Mouse (Mus musculus): Measurements from ENCODE around the gene Adamts8.

The Adamts8 gene

DNA sequence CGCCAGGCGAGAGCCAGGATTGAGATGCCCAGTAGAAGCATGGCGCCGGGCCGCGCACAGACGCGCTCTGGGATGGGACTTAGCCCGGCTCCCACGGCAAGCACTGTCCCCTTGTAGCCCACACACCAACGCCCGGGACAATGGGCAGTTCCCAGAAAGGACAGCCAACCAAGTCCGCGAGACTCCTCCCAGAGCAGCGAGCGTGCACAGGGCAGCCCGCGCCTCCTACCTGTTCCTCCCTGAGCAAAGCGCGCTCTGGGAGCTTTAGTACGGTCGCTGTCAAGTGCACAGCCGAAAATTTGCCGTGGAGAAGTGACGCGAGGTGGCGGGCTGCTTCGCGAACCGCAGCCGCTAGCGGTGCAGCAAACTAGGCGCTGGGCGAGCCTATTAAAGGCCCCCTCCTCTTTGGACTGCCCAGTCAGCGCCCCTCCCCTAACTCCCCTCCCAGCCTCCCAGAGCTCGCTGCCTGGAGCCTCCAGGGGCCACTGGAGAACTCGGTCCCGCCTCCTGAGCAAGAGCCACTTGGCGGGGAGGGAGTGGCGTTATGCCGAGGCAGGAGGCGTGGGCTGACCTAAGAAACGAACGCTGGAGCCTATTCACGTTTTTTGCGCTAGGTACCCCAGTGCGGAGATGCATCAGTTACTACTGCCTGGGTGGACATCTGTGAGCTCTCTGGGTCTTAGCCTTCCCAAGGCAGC, 20.0 kb upstream of the Adamts8 start, which contains the start of gene Adamts15:
Gene Adamts15, minus strand, starts transcription at position 256 of the 698 bp plus-strand sequence.
- no peak for DNase-seq (ENCODE audit: low read depth, low spot score)

DNA sequence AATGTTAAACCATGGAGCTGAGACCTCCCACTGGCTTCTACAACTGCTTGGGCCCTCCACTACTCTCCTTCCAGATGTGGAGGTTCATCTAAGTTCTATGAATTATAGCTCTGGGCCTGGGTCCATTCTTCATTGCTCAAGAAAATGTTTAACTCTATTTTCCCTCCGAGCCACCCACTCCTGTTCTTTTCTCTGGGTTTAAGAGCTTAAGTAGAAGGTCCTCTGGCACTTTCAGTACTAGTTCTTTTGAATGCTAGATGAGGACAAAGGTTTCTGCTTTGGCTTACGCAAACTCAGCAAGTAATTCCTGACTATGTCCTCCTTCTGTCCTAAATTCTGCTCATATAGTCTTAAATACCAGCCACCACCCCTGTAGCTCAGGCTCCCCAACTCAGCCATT, 13.6 kb upstream of the Adamts8 start:
- no peak for DNase-seq (ENCODE audit: low read depth, low spot score)

DNA sequence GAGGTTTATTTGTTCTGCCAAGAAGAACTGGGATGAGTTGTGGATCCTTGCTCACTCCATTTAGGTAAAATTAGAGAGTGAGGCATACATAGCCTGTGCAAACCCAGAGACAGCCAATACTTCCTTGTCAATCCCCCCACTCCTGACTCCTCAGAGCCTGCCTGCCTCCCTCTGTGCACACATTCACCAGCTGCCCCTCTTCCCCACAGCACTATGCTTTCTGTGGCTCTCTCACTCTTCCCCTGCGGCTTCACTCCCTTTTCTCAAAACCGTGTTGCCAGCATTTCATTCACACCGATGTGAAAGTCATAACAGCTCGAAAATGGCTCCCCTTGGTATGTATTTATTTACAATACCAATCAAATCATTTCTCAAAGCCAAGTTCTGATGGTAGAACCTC, 10.0 kb upstream of the Adamts8 start:
- DNase-seq (ENCODE audit: low read depth, low spot score): no peak

DNA sequence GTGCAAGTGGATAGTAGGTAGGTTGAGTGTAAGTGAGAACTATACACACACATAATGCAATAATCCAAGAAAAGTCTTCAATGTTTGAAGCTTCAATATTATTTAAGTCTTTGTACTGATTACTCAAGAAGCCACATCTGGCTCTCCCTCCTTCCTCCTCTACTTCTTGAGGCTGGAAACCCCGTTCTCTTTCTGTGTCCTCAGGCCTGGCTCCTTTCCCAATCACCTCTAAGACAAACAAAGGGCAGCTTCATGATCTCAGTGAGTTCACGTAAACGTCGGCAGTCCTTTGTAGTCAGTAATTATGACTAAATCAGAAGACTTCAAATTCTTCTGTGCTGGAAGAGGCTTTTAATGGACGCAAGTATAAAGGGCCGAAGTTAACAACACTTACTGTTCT, 7.5 kb upstream of the Adamts8 start:
- DNase-seq (ENCODE audit: low read depth, low spot score): no peak

DNA sequence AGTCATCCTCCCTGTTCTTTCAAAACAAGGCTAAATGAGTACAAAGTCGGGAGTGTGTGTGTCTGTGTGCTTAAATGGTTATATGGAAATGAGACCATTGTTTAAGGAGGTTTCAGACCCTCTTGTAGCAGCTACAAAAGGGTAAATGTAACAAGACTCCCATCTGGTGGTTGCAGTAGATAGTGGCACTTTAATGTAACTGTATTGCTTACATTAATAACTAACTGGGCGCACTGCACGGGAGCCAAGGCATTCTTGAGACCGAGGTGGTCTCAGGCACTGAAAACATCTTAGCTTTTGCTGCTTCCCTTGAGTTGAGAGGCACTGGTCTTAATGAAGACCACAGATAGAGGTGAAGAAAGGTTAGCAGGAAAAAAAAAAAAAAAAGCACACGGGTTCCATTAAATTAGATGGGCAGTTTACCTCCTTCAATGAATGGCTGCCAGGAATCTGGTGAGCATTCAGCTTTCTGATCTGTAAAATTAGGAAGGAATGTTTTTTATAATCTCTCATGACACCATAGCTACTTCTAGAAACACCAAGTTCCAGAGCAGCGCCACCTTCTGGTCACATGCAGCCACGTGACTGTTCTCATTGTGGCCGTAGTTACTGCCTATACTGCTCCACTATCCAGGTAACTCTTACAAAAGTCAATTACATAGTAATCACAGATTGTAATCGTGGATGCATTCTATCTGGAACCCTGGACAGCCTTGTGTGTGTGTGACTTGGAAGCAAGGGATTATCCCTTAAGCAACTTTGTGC, 5.5 kb upstream of the Adamts8 start:
- peak; percentile 54 for DNase-seq (ENCODE audit: low read depth, low spot score)

DNA sequence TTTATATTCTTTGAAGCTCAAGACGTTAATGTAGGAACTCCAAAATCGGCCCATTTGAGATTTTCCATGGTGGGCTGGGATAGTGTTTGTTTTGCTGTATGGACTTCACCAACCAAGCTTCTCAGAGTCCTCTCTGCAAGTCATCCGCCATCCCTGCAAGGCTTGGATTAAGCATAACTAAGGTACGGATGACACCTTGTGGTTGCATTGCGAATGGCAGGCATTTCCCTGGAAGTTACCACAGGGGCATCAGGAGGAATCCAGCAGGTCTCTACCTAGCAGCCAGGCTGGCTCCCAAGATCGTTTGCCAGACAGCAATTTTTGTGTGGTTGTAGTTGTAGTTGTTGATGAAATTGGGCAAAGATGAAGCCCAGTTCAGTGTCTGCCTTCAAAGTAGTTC, 2.0 kb upstream of the Adamts8 start:
- peak; percentile 56 for DNase-seq (ENCODE audit: low read depth, low spot score)

DNA sequence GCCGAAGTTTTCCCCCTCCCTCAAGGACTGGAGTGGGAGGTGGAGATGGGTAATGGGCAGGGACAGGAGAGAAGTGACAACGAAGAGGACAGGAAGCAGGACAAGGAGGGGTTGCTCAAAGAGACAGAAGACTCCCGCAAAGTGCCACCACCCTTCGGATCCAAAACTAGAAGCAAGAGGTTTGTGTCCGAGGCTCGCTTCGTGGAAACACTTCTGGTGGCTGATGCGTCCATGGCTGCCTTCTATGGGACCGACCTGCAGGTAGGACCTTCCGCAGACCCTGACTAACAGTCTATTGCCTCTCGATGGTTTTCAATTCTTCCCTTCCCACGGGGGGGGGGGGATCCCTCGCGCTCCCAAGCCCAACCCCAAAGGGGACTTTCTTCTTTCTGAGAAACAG, 979 bp downstream of the Adamts8 start:
- DNase-seq (ENCODE audit: low read depth, low spot score): no peak

DNA sequence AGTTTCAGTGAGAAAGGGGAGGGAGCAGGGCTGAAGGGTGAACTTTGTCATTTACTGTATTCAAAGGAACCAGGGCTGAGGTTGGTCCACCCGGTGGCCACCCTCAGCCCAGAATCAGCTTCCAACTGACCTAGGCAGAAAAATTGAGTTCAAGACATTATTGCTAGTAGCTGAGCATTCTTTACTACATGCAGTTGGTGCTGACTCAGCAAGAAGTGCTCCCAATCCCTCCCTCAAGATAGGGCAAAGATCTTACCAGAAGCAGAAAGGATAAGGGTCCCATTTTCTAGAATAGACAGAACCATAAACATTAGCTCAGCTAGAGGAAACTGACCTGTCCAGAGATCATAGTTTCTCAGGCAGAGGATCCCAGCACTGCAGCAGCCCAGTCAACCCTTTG, 1.9 kb downstream of the Adamts8 start:
- no peak for DNase-seq (ENCODE audit: low read depth, low spot score)

DNA sequence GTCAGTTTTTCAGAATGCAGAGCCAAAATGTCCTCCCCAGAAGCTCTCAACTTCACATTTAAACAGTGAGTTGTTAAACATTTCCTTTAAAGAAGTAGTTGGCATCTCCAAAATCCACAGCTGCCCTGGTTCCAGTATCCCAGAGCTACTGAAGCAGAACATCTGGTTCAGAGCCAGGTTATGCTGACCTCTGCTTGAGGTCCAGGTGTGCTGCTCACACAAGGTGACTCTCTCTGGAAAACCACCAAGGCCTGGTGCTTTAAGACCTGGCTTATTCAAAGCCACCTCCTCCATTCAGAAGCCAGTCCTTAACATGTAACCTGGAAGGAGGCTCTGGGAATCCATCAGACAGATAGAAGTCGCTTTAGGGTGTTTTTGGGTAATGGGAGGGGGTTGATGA, 2.9 kb downstream of the Adamts8 start:
- DNase-seq (ENCODE audit: low read depth, low spot score): no peak

DNA sequence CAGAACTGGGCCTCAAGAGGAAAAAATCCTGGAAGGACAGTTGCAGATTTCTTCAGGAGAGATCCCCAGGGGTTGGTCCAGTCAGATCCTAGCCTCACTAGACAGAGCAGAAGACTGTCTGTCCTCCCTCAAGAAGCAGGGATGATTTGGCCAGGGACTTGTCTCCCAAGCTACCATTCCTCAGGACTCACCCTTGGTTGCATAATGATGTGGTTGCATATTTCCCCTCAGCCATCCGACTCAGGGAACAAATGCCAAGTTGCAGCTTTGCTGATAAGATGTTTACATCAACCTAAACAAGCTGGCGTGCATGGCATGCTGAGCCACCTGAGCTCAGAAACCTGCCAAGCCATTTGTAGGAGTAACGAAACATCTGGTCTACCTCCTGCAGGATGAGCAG, 7.1 kb downstream of the Adamts8 start:
- no peak for DNase-seq (ENCODE audit: low read depth, low spot score)

DNA sequence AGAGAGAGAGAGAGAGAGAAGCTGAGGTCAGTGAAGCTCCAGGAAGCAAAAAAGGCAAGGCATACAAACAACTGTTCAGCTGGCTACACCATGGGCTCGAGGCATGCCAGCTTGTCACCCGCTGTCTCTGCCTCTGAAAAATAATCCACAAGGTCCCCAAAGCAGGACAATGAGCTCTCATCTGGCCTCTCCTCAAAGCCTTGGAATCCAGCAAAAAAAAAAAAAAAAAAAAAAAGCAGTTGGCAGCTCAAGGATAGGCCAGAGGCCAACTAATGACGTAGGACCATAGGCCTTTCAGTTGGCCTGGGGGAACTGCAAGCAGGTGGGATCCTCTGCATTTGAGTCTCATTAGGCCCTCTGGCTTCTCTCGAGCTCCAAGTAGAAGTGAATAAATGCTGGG, 7.6 kb downstream of the Adamts8 start:
- no peak for DNase-seq (ENCODE audit: low read depth, low spot score)

DNA sequence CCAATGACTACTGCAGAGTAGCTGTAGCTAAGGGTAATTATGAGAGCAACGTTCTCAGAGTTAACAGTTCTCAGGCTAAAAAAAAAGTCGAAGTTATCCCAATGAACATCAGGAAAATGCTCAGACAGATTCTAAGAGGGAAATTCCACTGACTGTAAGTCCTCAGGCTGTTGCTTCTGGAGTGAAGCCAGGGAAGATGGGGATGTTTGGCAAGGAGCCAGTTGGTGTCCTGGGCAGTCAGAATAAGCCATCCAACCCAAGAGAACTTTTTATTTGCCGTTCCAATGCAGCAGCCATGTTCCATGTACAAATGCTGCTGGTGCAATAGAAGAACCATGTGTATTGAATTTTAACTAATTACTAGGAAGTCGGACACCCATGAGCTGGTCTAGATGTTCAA, 8.2 kb downstream of the Adamts8 start:
- DNase-seq (ENCODE audit: low read depth, low spot score): no peak

DNA sequence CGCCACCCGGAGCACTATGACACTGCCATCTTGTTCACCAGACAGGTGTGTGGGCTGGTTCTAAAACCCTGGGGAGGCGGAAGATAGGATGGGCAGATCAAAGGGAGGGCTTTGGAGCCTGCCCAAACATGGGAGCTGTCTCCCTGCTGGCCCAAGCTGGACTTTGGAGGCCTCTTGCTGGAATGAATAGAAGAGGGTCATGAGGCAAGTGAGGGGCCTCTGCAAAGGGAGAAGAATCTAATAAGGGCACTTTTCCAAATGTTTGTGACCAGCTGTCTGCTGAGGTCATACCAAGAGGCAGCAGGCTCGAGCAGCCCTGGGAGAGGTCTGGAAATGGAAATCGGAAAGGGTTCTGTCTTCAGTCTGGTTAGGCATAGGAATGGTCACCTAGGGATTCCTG, 9.1 kb downstream of the Adamts8 start:
- DNase-seq (ENCODE audit: low read depth, low spot score): no peak

DNA sequence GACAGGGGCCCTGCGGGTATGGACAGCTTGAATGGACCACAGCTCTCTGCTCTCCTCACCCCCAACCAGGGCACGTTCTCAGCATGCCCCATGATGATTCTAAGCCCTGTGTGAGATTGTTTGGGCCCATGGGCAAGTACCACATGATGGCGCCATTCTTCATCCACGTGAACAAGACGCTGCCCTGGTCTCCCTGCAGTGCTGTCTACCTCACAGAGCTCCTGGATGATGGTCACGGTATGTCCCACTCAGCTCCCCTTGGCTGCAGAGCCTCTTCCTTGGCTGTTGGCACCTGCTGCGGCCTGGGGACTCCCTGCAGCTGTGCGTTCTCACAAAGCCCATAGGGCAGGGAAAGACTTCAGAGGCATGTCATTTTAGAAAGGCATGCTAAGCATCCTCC, 10.9 kb downstream of the Adamts8 start:
- peak; percentile 35 for DNase-seq (ENCODE audit: low read depth, low spot score)

DNA sequence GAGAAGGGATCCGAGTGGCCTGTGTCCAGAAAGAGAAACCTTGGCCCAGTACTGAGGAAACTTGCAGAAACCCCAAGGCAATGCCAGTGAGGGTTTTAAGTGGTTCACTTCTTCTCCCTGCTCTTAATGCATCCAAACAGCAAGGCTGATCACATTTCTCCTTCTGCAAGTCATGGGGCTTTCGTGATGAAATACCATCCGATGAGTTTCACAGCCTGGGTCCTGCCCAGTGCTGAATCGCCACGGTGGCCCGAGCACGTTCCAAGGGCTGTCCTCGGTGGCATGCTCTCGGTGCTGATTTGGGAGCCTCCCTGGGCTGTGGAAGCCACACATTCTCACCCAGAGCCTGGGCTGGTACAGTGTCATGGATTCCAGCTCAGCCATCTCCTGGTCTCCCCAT, 12.9 kb downstream of the Adamts8 start:
- DNase-seq (ENCODE audit: low read depth, low spot score): no peak

DNA sequence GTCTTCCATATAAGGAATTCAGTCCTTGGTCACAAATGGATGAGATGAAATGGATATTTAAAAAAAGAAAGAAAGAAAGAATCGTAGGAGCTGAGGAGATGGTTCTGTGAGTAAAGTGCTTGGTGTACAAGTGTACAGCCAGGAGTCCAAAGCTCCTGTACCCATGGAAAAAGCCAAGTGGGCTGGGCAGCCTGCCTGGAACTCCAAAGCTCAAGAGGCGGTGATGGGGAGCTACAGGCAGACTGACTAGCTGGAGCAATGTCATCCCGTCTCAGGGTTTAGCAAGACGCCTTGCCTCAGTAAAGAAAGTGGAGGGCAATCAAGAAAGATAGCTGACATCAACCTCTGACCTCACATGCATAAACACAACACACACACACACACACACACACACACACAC, 21.4 kb downstream of the Adamts8 start:
- DNase-seq (ENCODE audit: low read depth, low spot score): no peak

DNA sequence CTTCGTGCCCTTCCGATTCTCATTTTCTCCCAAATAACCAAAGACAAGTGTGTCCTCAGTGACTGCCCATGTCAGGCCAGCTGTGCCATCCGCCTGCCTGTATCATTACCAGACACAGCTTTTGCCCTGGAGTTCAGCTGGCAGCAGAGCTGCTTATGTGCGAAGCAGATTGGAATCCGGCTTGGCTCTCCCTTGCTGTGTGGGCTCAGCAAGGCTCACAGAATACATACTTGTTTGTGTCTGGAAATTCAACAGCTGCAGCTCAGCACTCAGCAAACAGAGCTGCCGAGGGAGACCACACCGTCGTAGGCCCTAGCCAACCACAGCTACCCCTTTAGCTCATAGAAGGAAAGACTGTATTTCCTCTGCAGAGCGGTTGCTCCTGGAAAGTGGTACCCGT, 22.3 kb downstream of the Adamts8 start:
- DNase-seq (ENCODE audit: low read depth, low spot score): no peak

DNA sequence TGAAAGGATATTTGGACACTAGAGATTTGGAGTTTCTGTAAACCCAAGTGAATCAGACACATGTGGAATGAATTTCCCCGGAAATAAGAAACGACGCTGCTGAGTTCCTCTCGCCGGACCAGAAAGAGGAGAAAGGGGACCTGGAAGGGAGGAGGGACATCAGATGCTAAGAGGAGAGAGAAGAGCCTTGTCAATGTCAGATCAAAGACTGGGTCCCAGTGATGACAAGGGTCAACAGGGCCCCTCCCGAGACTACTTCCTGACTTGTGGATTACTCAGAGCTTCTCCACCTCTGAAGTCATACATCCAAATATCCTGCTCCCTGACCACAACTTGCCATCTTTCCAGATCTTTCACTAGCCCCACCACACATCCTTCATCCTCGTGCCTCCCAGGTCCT, 24.5 kb downstream of the Adamts8 start:
- DNase-seq (ENCODE audit: low read depth, low spot score): no peak

DNA sequence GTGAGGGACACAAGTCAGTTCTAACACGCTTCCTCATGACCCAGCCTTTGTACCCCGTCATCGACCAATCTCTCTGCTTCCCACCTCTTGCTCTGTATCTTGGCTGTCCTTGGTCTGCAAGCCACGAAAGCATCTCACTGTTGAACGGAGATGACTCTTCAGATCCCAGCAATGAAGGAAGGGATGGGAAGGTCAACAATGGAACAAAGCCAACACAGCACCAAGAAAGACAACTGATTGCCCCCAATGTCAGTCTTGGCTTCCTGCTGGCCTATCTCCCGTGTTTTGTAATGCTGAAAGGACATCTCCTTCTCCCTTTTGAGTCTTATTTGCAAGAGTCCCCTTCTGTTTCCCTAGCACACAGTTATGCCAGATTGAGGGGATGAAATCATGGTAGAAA, 25.8 kb downstream of the Adamts8 start:
- DNase-seq (ENCODE audit: low read depth, low spot score): no peak

DNA sequence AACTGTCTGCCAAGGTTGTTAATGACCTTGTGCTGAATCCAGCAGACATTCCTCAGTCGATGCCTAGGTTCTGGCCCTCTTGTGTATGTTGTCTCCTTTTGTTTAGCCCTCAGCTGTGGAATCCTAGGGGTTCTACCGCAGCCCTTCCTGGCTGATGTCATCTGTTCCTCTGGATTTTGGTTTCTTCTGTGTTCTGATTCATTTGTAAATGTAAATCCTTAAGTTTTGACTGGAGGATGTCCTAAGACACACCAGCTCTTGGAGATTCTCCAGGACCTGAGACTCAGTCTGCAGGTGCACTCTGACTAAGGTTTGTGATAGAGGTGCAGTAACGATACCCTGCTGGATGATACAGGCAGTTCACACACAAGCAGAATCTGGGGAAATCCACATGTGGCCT, 27.6 kb downstream of the Adamts8 start:
- no peak for DNase-seq (ENCODE audit: low read depth, low spot score)

DNA sequence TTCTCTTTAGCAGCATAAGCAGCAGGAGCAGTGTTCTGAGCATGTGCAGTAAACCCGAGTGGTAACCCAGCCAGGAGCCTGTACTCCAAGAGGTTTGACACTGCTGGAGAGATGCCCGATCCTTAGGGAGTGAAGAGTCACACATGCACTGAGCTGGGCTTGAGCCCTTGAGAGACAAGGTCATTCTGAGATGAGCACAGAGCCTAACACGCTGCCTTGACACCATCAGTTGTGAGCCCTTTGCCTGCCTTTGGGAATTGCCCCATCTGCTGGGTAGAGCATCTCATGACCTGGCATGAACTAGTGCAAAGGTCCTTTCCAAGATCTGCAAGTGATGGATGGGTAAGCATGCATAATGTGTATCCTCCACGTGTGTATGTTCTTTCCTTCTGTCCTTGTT, 29.6 kb downstream of the Adamts8 start:
- no peak for DNase-seq (ENCODE audit: low read depth, low spot score)

DNA sequence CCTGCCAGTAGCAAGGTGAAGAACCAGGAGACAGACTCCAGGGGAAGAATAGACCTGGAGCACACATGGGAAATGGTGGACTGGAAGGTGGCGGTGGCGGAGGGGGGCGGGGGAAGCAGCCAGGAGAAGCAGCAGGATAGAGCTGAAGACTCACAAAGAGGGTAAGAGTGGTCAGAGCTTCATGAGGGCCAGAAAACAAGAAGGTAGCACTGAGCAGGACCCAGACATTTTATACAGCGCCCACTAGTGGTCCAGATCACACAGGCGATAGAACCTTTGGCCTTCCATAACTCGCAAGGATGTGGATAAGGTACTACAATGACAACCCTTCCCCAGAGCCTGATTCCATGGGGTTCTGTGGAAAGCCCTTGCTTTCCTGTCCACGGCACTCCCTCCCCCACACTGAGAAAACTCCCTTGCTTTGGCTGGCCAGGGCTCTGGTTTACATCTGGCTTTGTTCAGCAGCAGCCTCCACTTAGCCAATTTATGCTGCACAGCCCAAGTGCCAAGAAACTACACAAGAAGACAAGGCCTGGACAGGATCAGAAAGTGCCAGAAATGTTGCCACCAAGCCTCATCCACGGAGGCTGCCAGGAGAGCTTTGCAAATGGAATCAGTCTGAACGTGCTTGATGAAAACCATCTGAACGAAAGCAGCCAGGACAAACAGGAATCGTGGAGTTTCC, 34.1 kb downstream of the Adamts8 start:
- peak; percentile 20 for DNase-seq (ENCODE audit: low read depth, low spot score)

DNA sequence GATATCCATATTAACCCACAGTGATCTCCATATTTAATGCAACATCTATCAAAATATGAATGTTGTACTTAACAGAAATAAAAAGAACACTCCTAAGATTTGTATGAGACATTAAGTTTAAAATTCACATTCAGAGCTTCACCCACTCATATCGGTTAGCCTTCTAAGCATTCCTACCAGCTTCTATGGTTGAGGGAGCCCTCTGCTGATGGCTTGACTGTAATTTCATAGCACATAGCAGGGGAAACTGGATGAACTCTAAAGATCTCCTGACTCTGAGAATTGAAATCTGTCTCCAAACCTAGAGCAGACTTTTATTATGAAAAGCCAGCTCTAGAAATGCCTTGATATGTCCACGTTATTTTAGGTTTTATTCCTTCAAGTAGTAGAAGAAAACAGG, 38.1 kb downstream of the Adamts8 start:
- no peak for DNase-seq (ENCODE audit: low read depth, low spot score)

All from A20 (cell line).